Mouse (Mus musculus): ENCODE measurements around the gene Gm10944. TPM values are rescaled to one million over a fixed set of nuclear protein-coding genes. Genes with fewer than 3 reads are reported as not detected.
A peak's percentile ranks its signal among the peaks of the same experiment; 100 is the strongest.

The Gm10944 gene
- not detected in 2 replicates for polyA plus RNA-seq (2014; fragmentation: Nextera tagmentation; extraction: Ambion mirVana)

GRCm38 (mm10) chr10:10681048-10681447 is at the start of gene Gm10944:
Gene Gm10944 (plus strand): TSS chr10:10681348.
- Histone ChIP-seq H3K36me3 (replicated peaks; ENCODE audit: control insufficient read depth, insufficient read depth, low read depth, low read length) (no peaks in the 10 kb centered on the region), H3K27me3 (ENCODE audit: control insufficient read depth, insufficient read depth, low read length) (no peaks in the 10 kb centered on the region), H3K4me1 (ENCODE audit: control insufficient read depth, insufficient read depth, low read length) (no peaks in the 10 kb centered on the region), H3K27ac (replicated peaks; ENCODE audit: low read depth, low read length) (no peak within 1 kb of the TSS), H3K9ac (replicated peaks; ENCODE audit: low read length) (no peak within 1 kb of the TSS), H3K9me3 (replicated peaks; ENCODE audit: control insufficient read depth, low read length) (no peaks in the 10 kb centered on the region), H3K4me3 (ENCODE audit: low read depth, low read length) (no peak within 1 kb of the TSS), H3K4me2 (ENCODE audit: low read depth, low read length) (no peak within 1 kb of the TSS)
- ATAC-seq (replicated peaks; ENCODE audit: insufficient number of reproducible peaks, low FRiP score, low TSS enrichment, low read depth) (no peak), DNase-seq (ENCODE audit: low spot score) (no peak)
- WGBS, result 94% methylated on average over 1 of the region's 1 CpGs

DNA sequence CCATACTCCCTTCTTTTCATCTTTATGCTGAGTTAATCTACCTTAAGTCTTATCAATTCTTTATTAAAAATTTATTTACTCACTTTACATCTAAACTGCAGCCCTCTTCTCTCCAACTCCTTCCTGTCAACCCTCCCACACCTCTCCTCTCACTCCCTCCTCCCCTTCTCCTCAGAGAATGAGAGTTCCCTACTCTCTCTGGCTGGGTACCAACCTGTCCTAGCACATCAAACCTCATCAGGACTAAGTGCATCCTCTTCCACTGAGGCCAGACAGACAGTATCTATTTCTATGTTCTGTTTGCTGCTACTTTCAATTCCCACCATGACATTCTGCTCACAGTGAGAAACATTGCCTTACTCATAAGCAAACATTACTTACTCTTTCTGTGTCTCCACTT is 25.2 kb upstream of the Gm10944 start:
- no peaks in the 10 kb centered on the region for H3K9me3 ChIP-seq (replicated peaks; ENCODE audit: control insufficient read depth, low read length)
- no peak overlapping the region for H3K27ac ChIP-seq (replicated peaks; ENCODE audit: low read depth, low read length)
- H3K4me1 ChIP-seq (ENCODE audit: control insufficient read depth, insufficient read depth, low read length), result no peaks in the 10 kb centered on the region
- H3K9ac ChIP-seq (replicated peaks; ENCODE audit: low read length), result no peak overlapping the region
- DNase-seq (ENCODE audit: low spot score) (no peak), ATAC-seq (replicated peaks; ENCODE audit: insufficient number of reproducible peaks, low FRiP score, low TSS enrichment, low read depth) (no peak)
- no peaks in the 10 kb centered on the region for H3K36me3 ChIP-seq (replicated peaks; ENCODE audit: control insufficient read depth, insufficient read depth, low read depth, low read length)
- H3K4me3 ChIP-seq (ENCODE audit: low read depth, low read length), result no peak overlapping the region
- H3K4me2 ChIP-seq (ENCODE audit: low read depth, low read length), result no peak overlapping the region
- H3K27me3 ChIP-seq (ENCODE audit: control insufficient read depth, insufficient read depth, low read length), result no peaks in the 10 kb centered on the region

- Histone ChIP-seq H3K4me1 (ENCODE audit: control insufficient read depth, insufficient read depth, low read length) (no peaks in the 10 kb centered on the region), H3K4me3 (ENCODE audit: low read depth, low read length) (no peak overlapping the region), H3K36me3 (replicated peaks; ENCODE audit: control insufficient read depth, insufficient read depth, low read depth, low read length) (no peaks in the 10 kb centered on the region), H3K27ac (replicated peaks; ENCODE audit: low read depth, low read length) (no peak overlapping the region), H3K4me2 (ENCODE audit: low read depth, low read length) (no peak overlapping the region), H3K9ac (replicated peaks; ENCODE audit: low read length) (no peak overlapping the region), H3K27me3 (ENCODE audit: control insufficient read depth, insufficient read depth, low read length) (no peaks in the 10 kb centered on the region), H3K9me3 (replicated peaks; ENCODE audit: control insufficient read depth, low read length) (no peaks in the 10 kb centered on the region)
- 76% methylated on average over 4 of the region's 4 CpGs for WGBS
- no peak for ATAC-seq (replicated peaks; ENCODE audit: insufficient number of reproducible peaks, low FRiP score, low TSS enrichment, low read depth)
- no peak for DNase-seq (ENCODE audit: low spot score)
Observed at GRCm38 (mm10) chr10:10656621-10657020, 24.5 kb upstream of the Gm10944 start.

- Histone ChIP-seq H3K4me2 (ENCODE audit: low read depth, low read length) (no peak overlapping the region), H3K27me3 (ENCODE audit: control insufficient read depth, insufficient read depth, low read length) (no peaks in the 10 kb centered on the region), H3K9me3 (replicated peaks; ENCODE audit: control insufficient read depth, low read length) (no peaks in the 10 kb centered on the region), H3K9ac (replicated peaks; ENCODE audit: low read length) (no peak overlapping the region), H3K36me3 (replicated peaks; ENCODE audit: control insufficient read depth, insufficient read depth, low read depth, low read length) (no peaks in the 10 kb centered on the region), H3K27ac (replicated peaks; ENCODE audit: low read depth, low read length) (no peak overlapping the region), H3K4me1 (ENCODE audit: control insufficient read depth, insufficient read depth, low read length) (no peaks in the 10 kb centered on the region), H3K4me3 (ENCODE audit: low read depth, low read length) (no peak overlapping the region)
- DNase-seq (ENCODE audit: low spot score) (no peak), ATAC-seq (replicated peaks; ENCODE audit: insufficient number of reproducible peaks, low FRiP score, low TSS enrichment, low read depth) (no peak)
- whole genome bisulfite sequencing, result 82% methylated on average over 3 of the region's 3 CpGs
Observed at GRCm38 (mm10) chr10:10659161-10659560, 22.0 kb upstream of the Gm10944 start.

DNA sequence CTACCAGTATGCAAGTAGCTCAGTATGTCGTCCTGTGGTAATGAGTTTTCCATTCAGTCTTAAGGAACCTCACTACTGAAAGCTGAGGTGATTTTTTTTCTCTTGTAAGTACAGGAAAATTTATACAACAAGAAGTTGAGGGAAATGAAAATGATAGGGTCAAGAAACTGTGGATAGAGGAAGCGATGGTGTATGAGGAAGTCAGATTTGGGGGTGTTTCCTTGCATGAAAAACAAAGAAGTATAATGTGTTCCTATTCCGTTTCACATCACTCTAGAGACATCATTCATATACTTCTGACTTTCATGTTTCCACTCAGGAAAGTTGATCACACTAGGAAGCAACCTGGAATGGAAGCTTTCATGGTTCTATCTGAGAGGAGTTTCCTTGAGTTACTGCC is 21.2 kb upstream of the Gm10944 start:
- H3K9me3 ChIP-seq (replicated peaks; ENCODE audit: control insufficient read depth, low read length), result no peaks in the 10 kb centered on the region
- DNase-seq (ENCODE audit: low spot score) (no peak), ATAC-seq (replicated peaks; ENCODE audit: insufficient number of reproducible peaks, low FRiP score, low TSS enrichment, low read depth) (no peak)
- 68% methylated on average over 3 of the region's 3 CpGs for WGBS
- H3K36me3 ChIP-seq (replicated peaks; ENCODE audit: control insufficient read depth, insufficient read depth, low read depth, low read length), result no peaks in the 10 kb centered on the region
- H3K4me1 ChIP-seq (ENCODE audit: control insufficient read depth, insufficient read depth, low read length), result no peaks in the 10 kb centered on the region
- no peak overlapping the region for H3K4me3 ChIP-seq (ENCODE audit: low read depth, low read length)
- no peak overlapping the region for H3K4me2 ChIP-seq (ENCODE audit: low read depth, low read length)
- H3K27ac ChIP-seq (replicated peaks; ENCODE audit: low read depth, low read length), result no peak overlapping the region
- H3K9ac ChIP-seq (replicated peaks; ENCODE audit: low read length), result no peak overlapping the region
- no peaks in the 10 kb centered on the region for H3K27me3 ChIP-seq (ENCODE audit: control insufficient read depth, insufficient read depth, low read length)

- no peak overlapping the region for H3K27ac ChIP-seq (replicated peaks; ENCODE audit: low read depth, low read length)
- peak; percentile 44 for ATAC-seq (replicated peaks; ENCODE audit: insufficient number of reproducible peaks, low FRiP score, low TSS enrichment, low read depth)
Observed at GRCm38 (mm10) chr10:10688907-10689667, 7.9 kb downstream of the Gm10944 start.

DNA sequence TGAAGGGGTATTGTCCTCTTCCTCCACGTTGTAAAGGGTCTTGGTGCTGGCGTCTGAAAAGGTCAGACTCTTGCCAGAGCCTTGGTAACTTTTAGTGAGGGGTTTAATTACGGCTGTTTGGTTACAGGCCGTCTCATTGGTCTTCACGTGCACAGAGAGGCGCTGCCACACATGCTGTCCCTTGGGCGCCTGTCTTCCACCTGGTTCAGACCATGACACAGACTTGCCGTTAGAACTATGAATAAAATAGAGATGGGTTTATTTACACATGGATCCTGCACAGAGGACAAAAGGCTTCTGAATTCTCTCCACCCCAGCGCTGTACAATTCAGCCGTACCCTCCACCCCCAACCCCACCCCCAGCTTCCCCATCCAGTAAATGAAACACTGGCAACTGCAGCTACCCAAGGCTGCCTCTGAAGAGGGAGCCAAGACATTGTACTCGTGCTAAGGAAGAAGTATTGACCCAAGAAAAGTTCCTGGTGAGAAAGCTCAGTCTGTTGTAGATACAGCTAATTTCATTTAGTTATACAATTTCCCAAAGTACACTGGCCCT is 8.6 kb downstream of the Gm10944 start:
- 14% methylated on average over 11 of the region's 11 CpGs for WGBS
- H3K9me3 ChIP-seq (replicated peaks; ENCODE audit: control insufficient read depth, low read length), result no peaks in the 10 kb centered on the region
- peak overlapping the region; percentile 39 for H3K4me3 ChIP-seq (ENCODE audit: low read depth, low read length)
- DNase-seq (ENCODE audit: low spot score), result no peak
- peak overlapping the region; percentile 43 for H3K9ac ChIP-seq (replicated peaks; ENCODE audit: low read length)
- no peaks in the 10 kb centered on the region for H3K36me3 ChIP-seq (replicated peaks; ENCODE audit: control insufficient read depth, insufficient read depth, low read depth, low read length)
- H3K27me3 ChIP-seq (ENCODE audit: control insufficient read depth, insufficient read depth, low read length), result no peaks in the 10 kb centered on the region
- H3K4me2 ChIP-seq (ENCODE audit: low read depth, low read length), result peak overlapping the region; percentile 84
- ATAC-seq (replicated peaks; ENCODE audit: insufficient number of reproducible peaks, low FRiP score, low TSS enrichment, low read depth), result peak; percentile 18; the same call in 1 of the 2 replicates
- no peak overlapping the region for H3K27ac ChIP-seq (replicated peaks; ENCODE audit: low read depth, low read length)
- H3K4me1 ChIP-seq (ENCODE audit: control insufficient read depth, insufficient read depth, low read length), result no peaks in the 10 kb centered on the region; the same call in 1 of the 2 replicates

More at GRCm38 (mm10) chr10:10688907-10689667, 7.9 kb downstream of the Gm10944 start:
- Histone ChIP-seq H3K36me3 (replicated peaks; ENCODE audit: control insufficient read depth, insufficient read depth, low read depth, low read length) (no peaks in the 10 kb centered on the region), H3K4me3 (ENCODE audit: low read depth, low read length) (peak overlapping the region; percentile 39), H3K9me3 (replicated peaks; ENCODE audit: control insufficient read depth, low read length) (no peaks in the 10 kb centered on the region), H3K9ac (replicated peaks; ENCODE audit: low read length) (peak overlapping the region; percentile 43), H3K4me2 (ENCODE audit: low read depth, low read length) (peak overlapping the region; percentile 84), H3K27me3 (ENCODE audit: control insufficient read depth, insufficient read depth, low read length) (no peaks in the 10 kb centered on the region), H3K4me1 (ENCODE audit: control insufficient read depth, insufficient read depth, low read length) (no peaks in the 10 kb centered on the region; the same call in 1 of the 2 replicates)
- peak; percentile 18 for DNase-seq (ENCODE audit: low spot score)
- WGBS, result 2% methylated on average over 35 of the region's 35 CpGs

DNA sequence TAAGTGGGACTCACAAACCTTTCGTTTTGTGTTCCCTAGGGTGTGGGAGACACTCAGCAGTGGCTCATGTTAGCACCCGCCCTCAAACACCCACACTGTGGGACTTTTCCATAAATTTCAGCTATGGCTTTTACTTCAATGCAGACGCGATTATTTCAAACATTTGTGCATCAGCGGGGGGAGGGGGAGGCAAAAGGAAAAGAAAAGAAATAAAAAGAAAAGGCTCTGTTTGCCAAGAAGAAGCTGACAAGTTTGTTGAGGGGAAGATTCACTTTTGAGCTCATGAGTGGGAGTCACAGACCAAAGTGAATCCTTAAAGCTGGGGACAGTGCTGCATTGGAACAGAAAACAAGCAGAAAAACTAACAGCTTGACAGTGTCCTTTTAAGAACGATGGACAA is 16.3 kb downstream of the Gm10944 start:
- Histone ChIP-seq H3K4me3 (ENCODE audit: low read depth, low read length) (no peak overlapping the region), H3K4me1 (ENCODE audit: control insufficient read depth, insufficient read depth, low read length) (no peaks in the 10 kb centered on the region), H3K9ac (replicated peaks; ENCODE audit: low read length) (no peak overlapping the region), H3K27ac (replicated peaks; ENCODE audit: low read depth, low read length) (no peak overlapping the region), H3K27me3 (ENCODE audit: control insufficient read depth, insufficient read depth, low read length) (no peaks in the 10 kb centered on the region), H3K9me3 (replicated peaks; ENCODE audit: control insufficient read depth, low read length) (no peaks in the 10 kb centered on the region), H3K4me2 (ENCODE audit: low read depth, low read length) (no peak overlapping the region), H3K36me3 (replicated peaks; ENCODE audit: control insufficient read depth, insufficient read depth, low read depth, low read length) (no peaks in the 10 kb centered on the region)
- ATAC-seq (replicated peaks; ENCODE audit: insufficient number of reproducible peaks, low FRiP score, low TSS enrichment, low read depth), result no peak
- 80% methylated on average over 6 of the region's 6 CpGs for WGBS
- no peak for DNase-seq (ENCODE audit: low spot score)

All from embryonic facial prominence, embryonic 11.5 days (tissue).